Mouse (Mus musculus) lung, postnatal 0 days (tissue): ENCODE data around the gene Olfr766-ps1. TPM values are rescaled to one million over a fixed set of nuclear protein-coding genes. Genes with fewer than 3 reads are reported as not detected.
"Not testable (repeated sequence)": the region's sequence is repeated elsewhere in the genome, so short reads cannot be mapped to it uniquely, and the experiment has no call there.

Experiments
- ATAC-seq: fragments of 200-750 bp; cut with Nextera tagmentation; 2 replicates; pipeline ENCODE4 v1.8.0; 2017; ENCODE audit warnings: moderate library complexity
- DNase-seq: peaks from one replicate; pipeline ENCODE4 v3.0.0-alpha.2; 2016; ENCODE audit warnings: low spot score
- H3K27ac ChIP-seq: fragments of 300-500 bp; sonication (generic); 2 replicates; pipeline ENCODE4 v1.5.1; 2014; ENCODE audit warnings: antibody characterized with exemption, mild to moderate bottlenecking, low read length, mixed read lengths
- H3K27me3 ChIP-seq: fragments of 300-500 bp; sonication (generic); replicated peaks from 2 replicates; pipeline ENCODE4 v1.6.1; 2014; ENCODE audit warnings: low read length, mixed read lengths; ENCODE audit not compliant: insufficient read depth
- H3K36me3 ChIP-seq: fragments of 300-500 bp; sonication (generic); 2 replicates; pipeline ENCODE4 v1.6.1; 2014; ENCODE audit warnings: low read length, mixed read lengths; ENCODE audit not compliant: insufficient read depth
- H3K4me1 ChIP-seq: fragments of 300-500 bp; sonication (generic); 2 replicates; pipeline ENCODE4 v1.6.1; 2014; ENCODE audit warnings: antibody characterized with exemption, low read depth, low read length, mixed read lengths; ENCODE audit not compliant: insufficient read depth
- H3K4me2 ChIP-seq: fragments of 300-500 bp; sonication (generic); replicated peaks from 2 replicates; pipeline ENCODE4 v1.6.1; 2014; ENCODE audit warnings: low read depth, mild to moderate bottlenecking, low read length, moderate library complexity, mixed read lengths
- H3K4me3 ChIP-seq: fragments of 300-500 bp; sonication (generic); 2 replicates; pipeline ENCODE4 v1.5.1; 2014; ENCODE audit warnings: low read depth, low read length
- H3K9ac ChIP-seq: fragments of 300-500 bp; sonication (generic); replicated peaks from 2 replicates; pipeline ENCODE4 v1.6.1; 2014; ENCODE audit warnings: low read depth, mild to moderate bottlenecking
- H3K9me3 ChIP-seq: fragments of 300-500 bp; sonication (generic); 2 replicates; pipeline ENCODE4 v1.6.1; 2016; ENCODE audit warnings: low read length, mixed read lengths
- CTCF ChIP-seq: IDR thresholded peaks from 2 replicates; pipeline ENCODE4 v1.5.1; 2016; ENCODE audit warnings: antibody characterized with exemption, mild to moderate bottlenecking
- EP300 ChIP-seq: IDR thresholded peaks from 2 replicates; pipeline ENCODE4 v1.6.1; 2016; ENCODE audit warnings: antibody characterized with exemption, mild to moderate bottlenecking, control low read depth
- WGBS: fragments of 180-500 bp; shearing (Covaris S2); extraction: QIAGEN DNeasy Blood & Tissue Kit; methylation state at CpG from one replicate; pipeline ENCODE4 v1.1.7; 2014; 5-methylcytosine and 5-hydroxymethylcytosine counted together
- polyA plus RNA-seq: library from polyadenylated mRNA; unstranded; fragments of >200 nt; fragmentation: Nextera tagmentation; extraction: Ambion mirVana; gene quantifications from 2 replicates; pipeline ENCODE4 v1.2.1, GENCODE M21; 2015

Gene Olfr766-ps1
- polyA plus RNA-seq, result not detected in 2 replicates

- Histone ChIP-seq H3K36me3 (no peaks in the 10 kb centered on the region), H3K4me2 (no peak within 1 kb of the TSS), H3K9ac (no peak within 1 kb of the TSS), H3K4me1 (no peaks in the 10 kb centered on the region), H3K27me3 (no peaks in the 10 kb centered on the region), H3K27ac (no peak within 1 kb of the TSS), H3K9me3 (no peaks in the 10 kb centered on the region), H3K4me3 (no peak within 1 kb of the TSS)
- ATAC-seq, result no peak
- DNase-seq, result no peak
- 65% methylated on average over 2 of the region's 2 CpGs for WGBS
- TF ChIP-seq CTCF (no peak), EP300 (no peak)
Observed at GRCm38 (mm10) chr10:129068877-129069276, at the start of gene Olfr766-ps1. TSS of gene Olfr766-ps1 (minus strand) at chr10:129068977.

DNA sequence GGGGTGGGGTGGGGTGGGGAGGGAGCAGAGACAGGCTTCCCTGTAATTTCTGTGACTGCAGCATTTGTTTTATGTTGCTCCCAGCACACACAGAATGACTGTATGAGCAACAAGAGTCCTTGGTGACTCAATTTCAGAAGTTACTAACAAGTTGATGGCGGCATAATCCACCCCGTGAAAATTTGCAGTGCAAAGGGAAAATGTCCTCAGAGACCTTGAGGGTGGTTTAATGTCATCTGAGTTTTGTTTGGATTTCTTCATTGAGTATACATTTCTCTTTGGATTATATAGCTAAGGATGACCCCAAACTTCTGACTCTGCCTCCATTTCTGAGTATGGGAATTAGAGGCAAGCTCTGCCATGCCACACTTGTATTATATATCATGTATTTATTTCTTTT is 49.0 kb upstream of the Olfr766-ps1 start, which contains the start of gene Olfr769:
Gene Olfr769, minus strand, starts transcription at position 101 of the 400 bp plus-strand sequence.
- no peaks in the 10 kb centered on the region for H3K36me3 ChIP-seq
- no peak for TF ChIP-seq EP300
- TF ChIP-seq CTCF, result no peak
- DNase-seq, result no peak
- ATAC-seq, result no peak
- no peaks in the 10 kb centered on the region for H3K27me3 ChIP-seq
- 72% methylated on average over 2 of the region's 2 CpGs for WGBS
- H3K9me3 ChIP-seq, result no peaks in the 10 kb centered on the region
- no peak within 1 kb of the TSS for H3K9ac ChIP-seq
- H3K4me2 ChIP-seq, result no peak within 1 kb of the TSS
- no peak within 1 kb of the TSS for H3K27ac ChIP-seq
- H3K4me3 ChIP-seq, result no peak within 1 kb of the TSS
- H3K4me1 ChIP-seq, result no peaks in the 10 kb centered on the region

GRCm38 (mm10) chr10:129115146-129115545 is 46.4 kb upstream of the Olfr766-ps1 start:
- TF ChIP-seq CTCF (no peak), EP300 (no peak)
- 91% methylated on average over 3 of the region's 3 CpGs for WGBS
- H3K27me3 ChIP-seq, result no peaks in the 10 kb centered on the region
- no peak overlapping the region for H3K4me3 ChIP-seq
- H3K4me2 ChIP-seq, result no peak overlapping the region
- no peak overlapping the region for H3K9ac ChIP-seq
- H3K4me1 ChIP-seq, result no peaks in the 10 kb centered on the region
- DNase-seq, result no peak
- no peaks in the 10 kb centered on the region for H3K36me3 ChIP-seq
- H3K9me3 ChIP-seq, result no peaks in the 10 kb centered on the region
- H3K27ac ChIP-seq, result no peak overlapping the region
- no peak for ATAC-seq

DNA sequence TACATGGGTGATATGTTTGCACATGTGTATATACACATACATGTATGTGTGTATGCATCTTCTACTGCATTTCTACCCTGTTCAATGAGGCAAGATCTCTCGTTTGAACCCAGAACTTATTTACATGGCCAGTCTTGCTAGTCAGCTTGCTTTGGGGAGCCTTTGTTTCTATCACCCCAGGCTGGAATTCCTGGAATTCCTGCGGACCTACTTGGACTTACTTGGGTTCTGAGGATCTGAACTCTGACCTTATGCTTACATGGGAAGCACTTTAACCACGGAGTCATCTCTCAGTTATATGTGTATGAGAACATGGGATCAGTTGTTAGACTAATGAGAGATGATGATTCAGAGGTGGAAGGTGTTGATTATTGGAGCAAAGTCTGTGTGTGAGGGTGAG is 32.5 kb upstream of the Olfr766-ps1 start:
- Histone ChIP-seq H3K27ac (no peak overlapping the region), H3K27me3 (no peaks in the 10 kb centered on the region), H3K4me2 (no peak overlapping the region), H3K4me3 (no peak overlapping the region), H3K36me3 (no peaks in the 10 kb centered on the region), H3K9me3 (no peaks in the 10 kb centered on the region), H3K4me1 (no peaks in the 10 kb centered on the region), H3K9ac (no peak overlapping the region)
- no peak for ATAC-seq
- DNase-seq, result no peak
- WGBS, result 26% methylated on average over 3 of the region's 3 CpGs
- TF ChIP-seq EP300 (no peak), CTCF (no peak)

DNA sequence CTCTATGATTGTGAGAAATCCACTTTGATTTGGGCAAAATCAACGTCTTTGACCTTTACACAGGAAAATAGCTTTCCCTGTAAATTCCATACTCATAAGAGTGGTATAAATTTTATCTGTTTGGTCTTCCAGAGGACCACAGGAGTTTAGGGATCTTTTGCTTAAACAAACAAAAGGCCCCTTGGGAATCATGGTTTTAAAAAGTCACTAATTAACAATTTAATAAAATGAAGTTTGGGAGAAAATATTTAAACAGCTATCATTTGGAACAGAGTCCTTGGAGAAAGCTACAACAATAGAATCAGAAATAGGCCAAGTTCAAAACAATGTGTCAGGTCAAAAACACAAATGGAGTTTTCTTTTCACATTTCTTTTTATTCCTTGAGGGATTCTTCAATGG is 30.5 kb upstream of the Olfr766-ps1 start, which contains the start of gene Olfr768:
Gene Olfr768, minus strand, starts transcription at position 101 of the 400 bp plus-strand sequence.
- no peak for TF ChIP-seq CTCF
- TF ChIP-seq EP300, result no peak
- Histone ChIP-seq H3K27ac (no peak within 1 kb of the TSS), H3K4me2 (no peak within 1 kb of the TSS), H3K4me3 (no peak within 1 kb of the TSS), H3K27me3 (no peaks in the 10 kb centered on the region), H3K36me3 (no peaks in the 10 kb centered on the region), H3K4me1 (no peaks in the 10 kb centered on the region), H3K9ac (no peak within 1 kb of the TSS), H3K9me3 (no peaks in the 10 kb centered on the region)
- 76% methylated on average over 1 of the region's 1 CpGs for WGBS
- no peak for ATAC-seq
- no peak for DNase-seq

- not testable (repeated sequence) for H3K9ac ChIP-seq, H3K36me3 ChIP-seq, ATAC-seq, H3K27me3 ChIP-seq, H3K4me3 ChIP-seq, H3K27ac ChIP-seq, H3K9me3 ChIP-seq, H3K4me1 ChIP-seq, H3K4me2 ChIP-seq, DNase-seq
Observed at GRCm38 (mm10) chr10:129082810-129083209, 14.0 kb upstream of the Olfr766-ps1 start, which contains the start of gene Olfr767. TSS of gene Olfr767 (minus strand) at chr10:129082910.

DNA sequence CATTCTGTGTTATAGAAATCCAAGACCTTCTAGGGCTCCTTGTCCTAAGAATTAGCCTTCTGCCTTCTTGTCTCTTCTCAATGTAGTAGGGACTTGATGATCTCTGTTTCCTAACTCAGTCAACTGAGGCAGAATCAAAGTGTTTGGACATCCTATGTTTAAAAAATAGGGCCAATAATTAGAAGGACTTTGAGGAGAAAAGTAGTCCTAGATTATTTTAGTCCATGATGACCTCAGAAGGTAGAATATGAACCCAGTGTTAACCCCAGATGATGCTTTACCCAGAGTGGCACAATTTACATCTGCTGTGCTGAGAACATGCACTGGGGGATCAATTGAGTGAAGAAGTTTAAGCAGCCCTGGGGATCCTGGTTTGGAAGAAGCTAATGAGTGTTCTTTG is 18.9 kb downstream of the Olfr766-ps1 start, which contains the start of gene Olfr765:
Gene Olfr765, minus strand, starts transcription at position 101 of the 400 bp plus-strand sequence.
- H3K9ac ChIP-seq, H3K4me2 ChIP-seq, DNase-seq, H3K9me3 ChIP-seq, H3K4me1 ChIP-seq, H3K36me3 ChIP-seq, ATAC-seq, H3K27me3 ChIP-seq, H3K4me3 ChIP-seq, H3K27ac ChIP-seq: not testable (repeated sequence)
